Mouse (Mus musculus) midbrain, embryonic 13.5 days (tissue): Measurements from ENCODE around the gene Xpc. TPM values are rescaled to one million over a fixed set of nuclear protein-coding genes. Genes with fewer than 3 reads are reported as not detected.
A peak's percentile ranks its signal among the peaks of the same experiment; 100 is the strongest.

Experiments used
- ATAC-seq: fragments of 200-750 bp; cut with Nextera tagmentation; 2 replicates; pipeline ENCODE4 v1.8.0; 2017; ENCODE audit warnings: mild to moderate bottlenecking, moderate TSS enrichment, moderate library complexity
- H3K27ac ChIP-seq: fragments of 300-500 bp; sonication (generic); 2 replicates; pipeline ENCODE4 v1.5.1; 2015; ENCODE audit warnings: inconsistent platforms, mild to moderate bottlenecking, moderate library complexity
- H3K27me3 ChIP-seq: fragments of 300-500 bp; sonication (generic); 2 replicates; pipeline ENCODE4 v1.6.1; 2015; ENCODE audit warnings: mild to moderate bottlenecking, inconsistent platforms
- H3K36me3 ChIP-seq: fragments of 300-500 bp; sonication (generic); 2 replicates; pipeline ENCODE4 v1.6.1; 2015; ENCODE audit warnings: mild to moderate bottlenecking, inconsistent platforms
- H3K4me1 ChIP-seq: fragments of 300-500 bp; sonication (generic); replicated peaks from 2 replicates; pipeline ENCODE4 v1.6.1; 2015; ENCODE audit warnings: inconsistent platforms
- H3K4me2 ChIP-seq: fragments of 300-500 bp; sonication (generic); replicated peaks from 2 replicates; pipeline ENCODE4 v1.6.1; 2015; ENCODE audit warnings: moderate library complexity, mild to moderate bottlenecking, inconsistent platforms
- H3K4me3 ChIP-seq: fragments of 300-500 bp; sonication (generic); replicated peaks from 2 replicates; pipeline ENCODE4 v1.5.1; 2015; ENCODE audit warnings: mild to moderate bottlenecking, inconsistent platforms
- H3K9ac ChIP-seq: fragments of 300-500 bp; sonication (generic); replicated peaks from 2 replicates; pipeline ENCODE4 v1.6.1; 2015; ENCODE audit warnings: mild to moderate bottlenecking, inconsistent platforms
- H3K9me3 ChIP-seq: fragments of 300-500 bp; sonication (generic); 2 replicates; pipeline ENCODE4 v1.6.1; 2016; ENCODE audit warnings: mild to moderate bottlenecking, inconsistent platforms
- WGBS: fragments of 180-500 bp; shearing (Covaris S2); methylation state at CpG from one replicate; pipeline ENCODE4 v1.1.7; 2015; 5-methylcytosine and 5-hydroxymethylcytosine counted together
- polyA plus RNA-seq: library from polyadenylated mRNA; unstranded; fragments of >200 nt; fragmentation: Nextera tagmentation; extraction: Ambion mirVana; gene quantifications from 2 replicates; pipeline ENCODE4 v1.2.1, GENCODE M21; 2015

Xpc gene
- polyA plus RNA-seq, 1 experiment from 2014 or later: 22.9 TPM

GRCm38 (mm10) chr6:91465756-91466155 lies 49.9 kb downstream of the Xpc start:
- ATAC-seq: no peak
- Histone ChIP-seq H3K27ac (no peak overlapping the region), H3K9ac (no peak overlapping the region), H3K4me3 (no peak overlapping the region), H3K9me3 (no peaks in the 10 kb centered on the region), H3K4me2 (no peak overlapping the region), H3K36me3 (peaks cover 52% of the 10 kb centered on the region), H3K27me3 (no peaks in the 10 kb centered on the region), H3K4me1 (no peaks in the 10 kb centered on the region)
- WGBS: 87% methylated on average over 2 of the region's 2 CpGs

GRCm38 (mm10) chr6:91459471-91459870 lies 56.2 kb downstream of the Xpc start:
- H3K9me3 ChIP-seq: no peaks in the 10 kb centered on the region
- H3K36me3 ChIP-seq: peaks cover 19% of the 10 kb centered on the region
- H3K4me2 ChIP-seq: no peak overlapping the region
- ATAC-seq: no peak
- no peaks in the 10 kb centered on the region for H3K4me1 ChIP-seq
- no peak overlapping the region for H3K4me3 ChIP-seq
- no peak overlapping the region for H3K27ac ChIP-seq
- no peak overlapping the region for H3K9ac ChIP-seq
- 88% methylated on average over 1 of the region's 1 CpGs for WGBS
- no peaks in the 10 kb centered on the region for H3K27me3 ChIP-seq

DNA sequence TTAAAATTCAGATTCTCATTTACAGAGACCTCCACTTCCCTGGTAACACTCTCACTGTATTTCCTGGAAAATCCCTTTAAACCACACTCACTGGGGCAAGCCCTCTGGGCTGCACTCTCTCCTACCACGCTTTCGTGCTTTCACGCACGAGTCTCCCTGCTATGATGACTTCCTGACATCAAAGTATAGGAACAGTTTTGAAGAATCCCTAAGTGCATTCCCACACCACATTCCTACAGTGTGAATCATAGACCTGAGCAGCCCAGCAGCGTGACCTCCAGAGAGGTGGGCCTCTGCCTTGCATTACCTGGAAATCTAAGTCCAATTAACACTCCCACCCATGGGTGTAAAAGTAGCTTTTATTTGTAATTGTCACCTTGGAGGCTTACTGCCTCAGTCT lies 61.1 kb downstream of the Xpc start:
- Histone ChIP-seq H3K9ac (no peak overlapping the region), H3K4me2 (no peak overlapping the region), H3K9me3 (no peaks in the 10 kb centered on the region), H3K27ac (no peak overlapping the region), H3K4me1 (no peaks in the 10 kb centered on the region), H3K36me3 (no peaks in the 10 kb centered on the region), H3K27me3 (no peaks in the 10 kb centered on the region), H3K4me3 (no peak overlapping the region)
- 73% methylated on average over 5 of the region's 5 CpGs for WGBS
- no peak for ATAC-seq

- 59% methylated on average over 1 of the region's 1 CpGs for WGBS
Measured at GRCm38 (mm10) chr6:91452056-91452455, 63.6 kb downstream of the Xpc start.

GRCm38 (mm10) chr6:91449472-91450225 lies 66.0 kb downstream of the Xpc start:
- Histone ChIP-seq H3K9me3 (no peaks in the 10 kb centered on the region), H3K4me2 (no peak overlapping the region), H3K4me3 (no peak overlapping the region), H3K36me3 (no peaks in the 10 kb centered on the region), H3K27ac (no peak overlapping the region), H3K9ac (no peak overlapping the region), H3K27me3 (peaks cover 6% of the 10 kb centered on the region), H3K4me1 (no peaks in the 10 kb centered on the region)
- no peak for ATAC-seq
- 59% methylated on average over 3 of the region's 3 CpGs for WGBS

More at GRCm38 (mm10) chr6:91452056-91452455, 63.6 kb downstream of the Xpc start:
- Histone ChIP-seq H3K4me1 (no peaks in the 10 kb centered on the region), H3K9me3 (no peaks in the 10 kb centered on the region), H3K4me3 (no peak overlapping the region), H3K27me3 (peaks cover 6% of the 10 kb centered on the region), H3K9ac (no peak overlapping the region), H3K27ac (no peak overlapping the region), H3K36me3 (no peaks in the 10 kb centered on the region), H3K4me2 (no peak overlapping the region)
- no peak for ATAC-seq

- peaks cover 9% of the 10 kb centered on the region for H3K4me1 ChIP-seq
- no peak overlapping the region for H3K4me2 ChIP-seq
- H3K36me3 ChIP-seq: no peaks in the 10 kb centered on the region
- 79% methylated on average over 3 of the region's 3 CpGs for WGBS
- H3K9me3 ChIP-seq: no peaks in the 10 kb centered on the region
- ATAC-seq: no peak
- peaks cover 6% of the 10 kb centered on the region for H3K27me3 ChIP-seq
- H3K27ac ChIP-seq: no peak overlapping the region
- no peak overlapping the region for H3K4me3 ChIP-seq
- no peak overlapping the region for H3K9ac ChIP-seq
Measured at GRCm38 (mm10) chr6:91445316-91445715, 70.4 kb downstream of the Xpc start.

GRCm38 (mm10) chr6:91441145-91441662 lies 74.5 kb downstream of the Xpc start:
- Histone ChIP-seq H3K4me2 (peak overlapping the region; percentile 95), H3K9me3 (no peaks in the 10 kb centered on the region), H3K27ac (peak overlapping the region; percentile 77), H3K4me1 (peaks cover 10% of the 10 kb centered on the region), H3K4me3 (peak overlapping the region; percentile 66), H3K9ac (peak overlapping the region; percentile 74), H3K36me3 (no peaks in the 10 kb centered on the region), H3K27me3 (peaks cover 23% of the 10 kb centered on the region)
- WGBS: 4% methylated on average over 19 of the region's 19 CpGs
- peak; percentile 73 for ATAC-seq

DNA sequence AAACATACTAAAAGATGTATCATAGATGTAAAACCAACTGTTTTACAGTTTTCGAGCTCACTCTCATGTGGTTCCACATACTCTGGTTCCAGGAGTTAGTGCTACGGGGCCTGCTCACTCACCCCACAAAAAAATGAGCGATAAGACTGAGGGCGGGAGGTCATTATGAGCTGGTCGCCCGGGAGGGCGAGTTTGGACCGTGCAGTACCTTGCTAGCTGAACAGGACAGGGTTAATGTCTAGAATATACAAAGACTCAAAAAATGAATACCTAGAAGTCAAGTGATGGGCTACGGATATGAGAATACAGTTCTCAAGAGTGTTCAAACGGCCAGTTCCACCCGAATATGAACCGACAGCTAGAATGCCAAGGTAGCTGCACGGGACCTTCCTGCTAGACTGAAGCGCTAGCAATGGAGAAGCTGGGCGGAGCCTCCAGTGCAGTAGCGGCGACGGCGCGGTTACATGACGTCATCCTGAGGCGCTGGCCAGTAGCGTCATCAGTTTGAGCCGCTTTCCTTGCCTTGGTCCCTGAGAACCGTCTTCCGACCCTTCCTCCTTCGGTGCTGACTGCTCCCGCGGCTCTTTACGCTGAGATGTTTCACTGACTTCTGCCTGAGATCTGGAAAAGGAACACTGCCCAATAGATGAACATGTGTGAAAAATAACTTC lies 75.1 kb downstream of the Xpc start:
- peak overlapping the region; percentile 77 for H3K27ac ChIP-seq
- no peaks in the 10 kb centered on the region for H3K36me3 ChIP-seq
- peak; percentile 94 for ATAC-seq
- peak overlapping the region; percentile 74 for H3K9ac ChIP-seq
- peaks cover 24% of the 10 kb centered on the region for H3K27me3 ChIP-seq
- peaks cover 10% of the 10 kb centered on the region for H3K4me1 ChIP-seq
- 2% methylated on average over 30 of the region's 30 CpGs for WGBS
- H3K4me3 ChIP-seq: peak overlapping the region; percentile 66
- peak overlapping the region; percentile 95 for H3K4me2 ChIP-seq
- H3K9me3 ChIP-seq: no peaks in the 10 kb centered on the region

Other genes with a start within 250 kb of the Xpc start
- gene Wnt7a, start 104.5 kb downstream of the Xpc start, polyA plus RNA-seq: 9.4 and 9.9 TPM in 2 replicates
- 28.1 and 28.6 TPM in 2 replicates for gene Chchd4, start 42.3 kb downstream of the Xpc start, polyA plus RNA-seq
- gene Tmem43, start 42.2 kb downstream of the Xpc start, polyA plus RNA-seq: 48.4 and 49.4 TPM in 2 replicates
- 199 and 201 TPM in 2 replicates for gene Lsm3, start within 50 bp of the Xpc start, polyA plus RNA-seq
- 84.4 and 89.8 TPM in 2 replicates for gene Slc6a6, start 168.2 kb upstream of the Xpc start, polyA plus RNA-seq